Mouse (Mus musculus) intestine, postnatal 0 days (tissue): ENCODE measurements around the gene Rpl7l1. TPM values are rescaled to one million over a fixed set of nuclear protein-coding genes. Genes with fewer than 3 reads are reported as not detected.

ENCODE experiments used
- ATAC-seq: fragments of 200-750 bp; cut with Nextera tagmentation; 2 replicates; pipeline ENCODE4 v1.8.0; 2017; ENCODE audit warnings: mild to moderate bottlenecking, moderate TSS enrichment, moderate library complexity
- H3K27ac ChIP-seq: fragments of 300-500 bp; sonication (generic); 2 replicates; pipeline ENCODE4 v1.5.1; 2014; ENCODE audit warnings: mild to moderate bottlenecking, low read depth, low read length, moderate library complexity
- H3K27me3 ChIP-seq: fragments of 300-500 bp; sonication (generic); replicated peaks from 2 replicates; pipeline ENCODE4 v1.6.1; 2014; ENCODE audit warnings: low read length, mixed read lengths; ENCODE audit not compliant: control insufficient read depth, insufficient read depth
- H3K36me3 ChIP-seq: fragments of 300-500 bp; sonication (generic); 2 replicates; pipeline ENCODE4 v1.6.1; 2014; ENCODE audit warnings: mild to moderate bottlenecking, moderate library complexity; ENCODE audit not compliant: control insufficient read depth, insufficient read depth
- H3K4me1 ChIP-seq: fragments of 300-500 bp; sonication (generic); replicated peaks from 2 replicates; pipeline ENCODE4 v1.6.1; 2014; ENCODE audit warnings: antibody characterized with exemption, low read length, mixed read lengths; ENCODE audit not compliant: control insufficient read depth, insufficient read depth
- H3K4me2 ChIP-seq: fragments of 300-500 bp; sonication (generic); replicated peaks from 2 replicates; pipeline ENCODE4 v1.6.1; 2014; ENCODE audit warnings: low read depth, mild to moderate bottlenecking, moderate library complexity
- H3K4me3 ChIP-seq: fragments of 300-500 bp; sonication (generic); 2 replicates; pipeline ENCODE4 v1.5.1; 2014; ENCODE audit warnings: low read depth, low read length
- H3K9ac ChIP-seq: fragments of 300-500 bp; sonication (generic); 2 replicates; pipeline ENCODE4 v1.6.1; 2014; ENCODE audit warnings: mild to moderate bottlenecking, low read depth, low read length
- H3K9me3 ChIP-seq: fragments of 300-500 bp; sonication (generic); 2 replicates; pipeline ENCODE4 v1.6.1; 2016; ENCODE audit warnings: mixed run types; ENCODE audit not compliant: control insufficient read depth
- CTCF ChIP-seq: sonication (generic); IDR thresholded peaks from 2 replicates; pipeline ENCODE4 v1.5.1; 2016; ENCODE audit warnings: low read depth, mild to moderate bottlenecking, control low read depth, antibody characterized with exemption, moderate library complexity
- WGBS: fragments of 180-500 bp; shearing (Covaris S2); extraction: QIAGEN DNeasy Blood & Tissue Kit; methylation state at CpG from one replicate; pipeline ENCODE4 v1.1.7; 2014; 5-methylcytosine and 5-hydroxymethylcytosine counted together
- polyA plus RNA-seq: library from polyadenylated mRNA; unstranded; fragments of >200 nt; fragmentation: Nextera tagmentation; extraction: Ambion mirVana; gene quantifications from 2 replicates; pipeline ENCODE4 v1.2.1, GENCODE M21; 2015

Gene Rpl7l1
- polyA plus RNA-seq, 1 experiment from 2014 or later, result 78.5 TPM

GRCm38 (mm10) chr17:46750580-46750979 lies 31.9 kb downstream of the Rpl7l1 start:
- H3K4me1 ChIP-seq, result no peaks in the 10 kb centered on the region; the same call in 1 of the 2 replicates
- no peak overlapping the region for H3K9ac ChIP-seq
- H3K4me2 ChIP-seq, result no peak overlapping the region
- peaks cover 13% of the 10 kb centered on the region; the same call in 1 of the 2 replicates for H3K36me3 ChIP-seq
- 87% methylated on average over 4 of the region's 4 CpGs for WGBS
- no peaks in the 10 kb centered on the region for H3K9me3 ChIP-seq
- ATAC-seq, result no peak
- H3K27me3 ChIP-seq, result no peaks in the 10 kb centered on the region
- H3K27ac ChIP-seq, result no peak overlapping the region
- TF ChIP-seq CTCF, result no peak
- no peak overlapping the region for H3K4me3 ChIP-seq

GRCm38 (mm10) chr17:46749282-46749681 lies 33.2 kb downstream of the Rpl7l1 start:
- Histone ChIP-seq H3K9me3 (no peaks in the 10 kb centered on the region), H3K27me3 (no peaks in the 10 kb centered on the region), H3K4me1 (no peaks in the 10 kb centered on the region; the same call in 1 of the 2 replicates), H3K27ac (no peak overlapping the region), H3K36me3 (peaks cover 23% of the 10 kb centered on the region; the same call in 1 of the 2 replicates), H3K9ac (no peak overlapping the region), H3K4me3 (no peak overlapping the region), H3K4me2 (no peak overlapping the region)
- ATAC-seq, result no peak
- 75% methylated on average over 5 of the region's 5 CpGs for WGBS
- no peak for TF ChIP-seq CTCF

DNA sequence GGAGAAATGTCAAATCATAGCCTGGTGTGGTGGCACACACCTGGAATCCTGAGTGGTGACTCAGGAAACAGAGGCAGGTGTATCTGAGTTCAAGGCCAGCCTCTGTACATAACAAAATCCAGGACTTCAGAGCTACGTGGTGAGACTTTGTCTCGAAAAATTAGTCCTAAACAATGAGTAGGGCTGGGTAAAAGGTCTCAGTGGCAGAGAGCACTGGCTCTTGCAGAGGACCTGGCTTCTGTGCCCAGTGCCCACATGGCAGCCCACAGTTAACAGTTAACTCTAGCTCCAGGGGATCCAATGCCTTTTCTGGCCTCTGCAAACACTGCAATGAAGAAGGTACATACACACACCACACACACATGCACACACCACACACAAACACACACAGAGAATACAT lies 34.7 kb downstream of the Rpl7l1 start:
- no peak for ATAC-seq
- Histone ChIP-seq H3K27me3 (no peaks in the 10 kb centered on the region), H3K4me1 (no peaks in the 10 kb centered on the region; the same call in 1 of the 2 replicates), H3K9ac (no peak overlapping the region), H3K36me3 (peaks cover 37% of the 10 kb centered on the region), H3K4me3 (no peak overlapping the region), H3K4me2 (no peak overlapping the region), H3K9me3 (no peaks in the 10 kb centered on the region), H3K27ac (no peak overlapping the region)
- TF ChIP-seq CTCF, result no peak
- 83% methylated on average over 2 of the region's 2 CpGs for WGBS

DNA sequence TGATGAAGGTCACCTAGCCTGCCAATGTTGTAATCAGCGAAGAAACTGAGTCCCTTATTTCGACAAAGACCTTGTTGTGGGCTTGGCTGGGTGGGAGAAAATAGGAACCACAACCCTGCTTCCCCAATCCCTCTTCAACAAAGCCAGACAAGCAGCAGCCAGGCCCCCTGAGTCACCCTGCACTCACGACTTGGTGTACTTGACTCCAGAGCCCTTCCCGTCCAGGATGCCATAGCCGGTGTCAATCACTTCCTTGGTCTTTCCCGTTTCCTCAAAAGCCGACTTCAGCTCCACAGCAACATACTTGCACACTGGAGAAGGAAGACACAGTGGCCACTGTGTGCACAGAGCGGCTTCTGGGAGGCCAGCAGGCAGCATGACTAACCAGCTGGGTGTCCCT lies 35.2 kb downstream of the Rpl7l1 start:
- no peaks in the 10 kb centered on the region; the same call in 1 of the 2 replicates for H3K4me1 ChIP-seq
- WGBS, result 79% methylated on average over 8 of the region's 8 CpGs
- no peak overlapping the region for H3K4me2 ChIP-seq
- H3K9ac ChIP-seq, result no peak overlapping the region
- H3K27me3 ChIP-seq, result no peaks in the 10 kb centered on the region
- no peak overlapping the region for H3K4me3 ChIP-seq
- no peak overlapping the region for H3K27ac ChIP-seq
- no peaks in the 10 kb centered on the region for H3K9me3 ChIP-seq
- H3K36me3 ChIP-seq, result peaks cover 37% of the 10 kb centered on the region
- no peak for TF ChIP-seq CTCF
- ATAC-seq, result no peak

- 89% methylated on average over 2 of the region's 2 CpGs for WGBS
- ATAC-seq, result no peak
- no peaks in the 10 kb centered on the region for H3K27me3 ChIP-seq
Observed at GRCm38 (mm10) chr17:46745506-46745905, 37.0 kb downstream of the Rpl7l1 start.

GRCm38 (mm10) chr17:46742986-46743385 lies 39.5 kb downstream of the Rpl7l1 start:
- no peak overlapping the region for H3K4me2 ChIP-seq
- ATAC-seq, result no peak
- WGBS, result 90% methylated on average over 9 of the region's 9 CpGs
- no peaks in the 10 kb centered on the region for H3K4me1 ChIP-seq
- no peak overlapping the region for H3K4me3 ChIP-seq
- H3K9me3 ChIP-seq, result no peaks in the 10 kb centered on the region
- H3K27me3 ChIP-seq, result no peaks in the 10 kb centered on the region
- no peak for TF ChIP-seq CTCF
- H3K27ac ChIP-seq, result no peak overlapping the region
- H3K9ac ChIP-seq, result no peak overlapping the region
- peaks cover 44% of the 10 kb centered on the region for H3K36me3 ChIP-seq

More at GRCm38 (mm10) chr17:46745506-46745905, 37.0 kb downstream of the Rpl7l1 start:
- Histone ChIP-seq H3K9me3 (no peaks in the 10 kb centered on the region), H3K4me3 (no peak overlapping the region), H3K4me2 (no peak overlapping the region), H3K27ac (no peak overlapping the region), H3K4me1 (no peaks in the 10 kb centered on the region), H3K36me3 (peaks cover 44% of the 10 kb centered on the region), H3K9ac (no peak overlapping the region)
- no peak for TF ChIP-seq CTCF

GRCm38 (mm10) chr17:46741305-46741704 lies 41.2 kb downstream of the Rpl7l1 start:
- Histone ChIP-seq H3K4me1 (no peaks in the 10 kb centered on the region), H3K27me3 (no peaks in the 10 kb centered on the region), H3K4me2 (no peak overlapping the region), H3K9ac (no peak overlapping the region), H3K9me3 (no peaks in the 10 kb centered on the region), H3K36me3 (peaks cover 36% of the 10 kb centered on the region), H3K27ac (no peak overlapping the region), H3K4me3 (no peak overlapping the region)
- TF ChIP-seq CTCF, result no peak
- WGBS, result 89% methylated on average over 6 of the region's 6 CpGs
- no peak for ATAC-seq
